Mouse (Mus musculus) lung, postnatal 14 days (tissue): Measurements from ENCODE around the gene Gm44511.
"Not testable (repeated sequence)": the region's sequence is repeated elsewhere in the genome, so short reads cannot be mapped to it uniquely, and the experiment has no call there.

Experiments
- DNase-seq: peaks from one replicate; pipeline ENCODE4 v3.0.0; 2021

The Gm44511 gene

DNA sequence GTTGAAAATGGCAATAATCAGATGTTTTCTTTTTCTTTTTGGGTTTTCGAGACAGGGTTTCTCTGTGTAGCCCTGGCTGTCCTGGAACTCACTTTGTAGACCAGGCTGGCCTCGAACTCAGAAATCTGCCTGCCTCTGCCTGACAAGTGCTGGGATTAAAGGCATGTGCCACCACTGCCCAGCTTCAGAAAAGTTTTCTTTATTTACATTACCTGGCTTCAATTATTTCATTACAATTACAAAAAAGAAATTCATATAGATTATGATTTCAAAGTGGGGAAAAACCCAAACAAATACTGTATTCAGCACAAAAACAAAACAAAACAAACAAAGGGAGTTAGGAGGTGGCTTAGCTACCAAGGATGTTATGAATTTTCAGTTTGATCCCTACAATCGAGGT, 14.6 kb upstream of the Gm44511 start:
- not testable (repeated sequence) for DNase-seq

DNA sequence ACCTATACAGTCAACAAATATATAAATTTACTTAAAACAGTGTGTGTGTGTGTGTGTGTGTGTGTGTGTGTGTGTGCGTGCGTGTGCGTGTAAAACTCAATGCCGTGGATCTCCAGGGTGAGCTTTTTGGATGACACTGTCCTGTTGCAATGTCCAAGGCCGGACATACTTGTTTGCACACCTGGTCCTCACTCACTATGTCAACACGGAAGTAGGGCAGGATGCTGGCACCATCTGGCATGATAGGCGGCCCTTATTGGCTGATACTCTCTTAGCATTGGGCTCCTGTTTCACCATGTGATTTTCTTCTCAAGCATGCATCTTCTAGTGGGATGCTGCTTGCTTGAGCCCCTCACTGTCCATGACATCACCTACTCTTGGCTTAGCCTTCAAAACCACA, 13.8 kb upstream of the Gm44511 start:
- DNase-seq, result no peak

DNA sequence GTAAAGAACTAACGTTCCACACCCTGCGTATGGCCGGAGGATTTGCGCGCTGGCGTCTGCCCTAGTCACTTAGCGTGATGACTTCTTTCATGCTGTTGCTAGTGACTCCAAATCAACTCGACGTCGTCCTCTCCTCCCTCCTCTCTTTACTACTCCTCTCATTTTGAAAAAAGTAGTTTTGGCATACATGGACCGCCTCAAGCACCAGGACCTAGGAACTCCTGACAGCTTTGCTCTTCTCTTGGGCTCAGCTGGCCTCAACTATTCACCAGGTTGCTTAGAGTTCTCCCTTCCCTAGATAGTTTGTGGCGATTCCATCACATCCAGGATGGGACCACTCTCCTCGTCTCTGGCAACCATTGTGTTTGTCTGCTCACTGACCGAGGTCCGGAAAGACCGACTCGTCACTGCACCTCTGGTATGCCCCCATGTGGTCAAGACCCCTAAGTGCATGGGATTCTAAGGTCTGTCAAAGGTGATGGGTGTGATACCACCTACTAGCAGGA, 13.2 kb upstream of the Gm44511 start:
- DNase-seq, result peak; percentile 88

DNA sequence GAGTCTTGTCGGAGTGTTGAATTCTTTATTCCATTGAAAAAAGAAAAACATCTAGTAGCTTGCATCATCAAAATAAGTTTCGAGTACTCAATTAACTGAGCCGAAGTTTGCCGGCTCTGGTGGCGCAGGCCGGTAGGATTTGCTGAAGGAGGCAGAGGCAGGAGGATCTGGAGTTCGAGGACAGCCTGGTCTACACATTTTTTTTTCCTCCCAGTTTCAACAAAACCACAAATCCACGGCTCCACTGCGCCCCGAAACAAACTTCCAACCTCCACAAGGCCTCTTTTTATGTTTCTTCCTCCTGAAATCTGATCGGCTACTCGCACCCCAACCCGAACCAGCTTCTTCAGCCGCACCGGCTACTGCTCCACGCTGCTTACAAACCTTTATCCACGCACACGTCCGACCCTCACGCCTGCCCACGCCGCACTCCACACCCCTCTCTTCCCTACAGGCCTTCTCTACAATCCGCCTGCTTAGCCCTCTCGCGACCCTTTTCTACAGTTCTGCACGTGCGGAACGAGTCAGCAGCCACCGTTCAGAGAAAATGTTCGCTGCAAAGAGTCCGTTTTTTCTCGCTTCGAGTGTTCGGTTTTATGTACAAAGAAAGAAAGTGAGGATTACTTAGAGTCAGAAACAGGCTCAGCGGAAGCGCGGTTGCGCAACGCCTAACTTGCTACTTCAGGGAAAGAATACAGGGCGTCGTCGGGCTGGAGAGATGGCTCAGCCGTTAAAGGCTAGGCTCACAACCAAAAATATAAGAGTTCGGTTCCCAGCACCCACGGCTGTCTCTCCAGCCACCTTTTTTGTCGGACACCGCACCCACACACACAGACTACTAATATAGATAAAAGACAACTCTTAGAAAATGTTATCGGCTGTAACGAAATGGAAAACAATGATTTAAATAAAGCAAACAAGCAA, 12.5 kb upstream of the Gm44511 start:
- DNase-seq, result peak; percentile 93

DNA sequence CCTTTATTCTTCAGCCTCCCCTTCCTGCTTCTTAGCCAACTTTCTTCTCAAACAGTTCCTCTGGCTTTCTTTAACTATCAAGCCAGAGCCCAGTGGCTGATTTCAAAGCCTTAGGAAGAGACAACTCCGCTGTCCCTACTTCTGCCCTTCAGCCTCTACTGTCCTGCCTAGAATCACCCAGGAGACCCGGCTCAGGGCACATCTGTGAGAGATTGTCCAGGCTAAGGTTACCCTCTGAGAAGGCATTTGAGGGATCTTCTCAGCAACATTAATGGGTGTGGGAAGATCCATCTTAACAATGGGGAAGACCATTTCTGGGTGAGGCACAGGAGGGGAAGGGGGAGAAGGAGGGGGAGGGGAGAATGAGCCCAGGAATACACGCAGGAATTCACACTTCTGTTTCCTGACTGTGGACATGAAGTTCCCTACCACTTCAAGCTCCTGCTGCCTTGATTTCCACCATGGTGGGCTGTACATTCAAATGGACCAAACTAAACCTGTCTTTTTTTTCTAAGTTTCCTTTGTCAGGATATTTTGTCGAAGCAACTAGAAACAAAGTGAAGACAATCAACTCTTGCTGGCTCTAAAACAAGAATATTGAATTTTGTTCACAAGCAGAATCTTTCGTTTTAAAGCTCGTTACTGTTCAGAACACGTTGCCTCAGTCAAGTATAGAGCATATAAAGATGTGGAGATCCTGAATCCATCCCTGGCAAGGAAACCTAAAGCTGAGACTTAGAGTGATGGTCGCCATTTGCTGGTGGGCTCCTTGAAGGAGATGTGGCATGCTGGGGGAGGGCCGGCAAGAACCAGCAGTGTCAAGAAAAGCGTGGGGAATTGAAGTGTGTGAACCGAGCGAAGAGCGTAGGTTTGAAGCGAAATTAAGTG, 11.6 kb upstream of the Gm44511 start:
- no peak for DNase-seq

DNA sequence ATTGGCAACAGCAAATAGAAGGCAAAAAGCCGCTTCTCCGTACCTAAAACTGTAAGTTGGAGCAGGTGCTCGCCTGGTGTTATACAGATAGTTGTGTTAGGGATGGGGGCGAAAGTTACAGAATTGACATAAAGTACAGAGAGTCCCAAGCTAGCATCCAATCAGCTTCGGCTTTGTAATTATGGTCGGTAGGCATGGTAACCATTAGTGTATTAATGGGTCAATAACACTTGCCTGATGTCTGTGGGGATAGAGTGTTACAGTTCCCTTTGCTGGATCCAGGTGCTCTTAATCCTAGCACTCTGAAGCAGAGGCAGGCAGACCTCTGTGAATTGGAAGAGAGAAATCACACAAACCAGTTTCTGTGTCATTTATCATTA, 10.8 kb upstream of the Gm44511 start:
- no peak for DNase-seq

DNA sequence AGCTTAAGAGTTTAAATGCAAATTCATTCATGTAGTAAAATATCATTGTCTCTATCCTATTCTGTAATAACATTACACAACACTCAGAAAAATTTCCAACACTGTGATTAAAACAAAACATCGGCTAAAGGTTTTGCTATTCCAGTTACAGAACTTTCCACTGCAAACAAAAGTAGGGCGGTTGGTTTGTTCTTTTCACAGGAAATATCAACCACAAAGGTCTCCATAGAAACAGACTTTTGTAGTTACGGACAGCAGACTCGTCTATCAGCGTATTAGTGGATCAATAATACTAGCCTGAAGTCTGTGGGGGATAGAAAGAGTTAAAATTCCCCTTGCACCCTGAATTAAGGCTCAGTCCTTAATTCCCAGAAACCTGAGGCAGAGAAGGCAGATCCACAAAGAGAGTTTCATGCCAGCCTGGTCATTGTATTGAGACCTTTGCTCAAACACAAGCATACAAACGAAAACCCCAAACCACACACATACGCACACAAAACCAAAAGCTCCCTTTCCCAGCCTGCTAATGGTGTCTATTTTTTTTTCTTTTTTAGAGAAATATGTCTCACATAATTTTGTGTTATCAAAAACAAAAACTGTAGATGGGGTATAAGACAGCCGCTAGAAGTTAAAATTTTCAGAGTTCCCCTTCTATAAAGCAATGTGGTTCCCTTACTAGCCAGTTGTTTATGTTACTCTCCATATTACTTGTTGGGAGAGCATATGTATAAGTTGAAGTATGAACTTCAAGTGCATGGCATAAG, 10.3 kb upstream of the Gm44511 start:
- no peak for DNase-seq

DNA sequence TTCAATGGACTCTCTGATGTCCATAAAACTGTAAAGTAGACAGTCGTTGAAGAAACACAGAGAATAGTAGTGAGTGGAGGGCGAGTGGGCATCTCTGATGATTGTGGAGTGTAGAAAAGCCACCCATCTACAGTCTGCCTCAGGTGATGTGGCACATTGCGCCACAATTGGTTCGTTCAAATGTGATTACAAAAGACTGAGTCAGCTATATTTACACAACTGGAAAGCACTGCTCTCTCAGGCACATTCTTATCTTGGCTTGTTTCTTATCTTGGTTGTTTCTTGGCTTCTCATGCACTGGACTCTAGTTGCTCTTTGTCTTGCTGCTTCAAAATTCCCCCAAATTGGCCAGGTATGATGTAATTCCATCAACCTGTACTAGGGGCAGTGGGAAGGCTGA, 9.5 kb upstream of the Gm44511 start:
- DNase-seq, result no peak

DNA sequence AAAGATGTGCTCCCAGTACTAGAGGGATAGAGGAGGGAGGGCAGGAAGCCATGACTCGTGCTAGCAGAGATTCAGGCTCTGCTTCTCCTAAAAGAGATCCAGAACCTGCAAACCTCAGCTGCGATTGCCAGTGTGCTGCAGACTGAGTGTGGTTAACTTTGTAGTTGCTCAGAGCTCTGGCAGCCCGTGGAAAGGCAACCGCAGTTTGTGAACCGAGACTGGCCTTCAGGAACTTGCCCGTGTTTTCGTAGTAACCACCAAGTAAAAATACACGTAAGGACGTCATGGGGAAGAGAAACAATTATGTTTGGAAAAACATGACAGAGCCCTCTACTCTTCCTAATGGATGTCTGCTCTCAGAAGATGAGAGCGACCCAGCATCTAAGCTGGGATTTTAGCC, 6.9 kb upstream of the Gm44511 start:
- no peak for DNase-seq

DNA sequence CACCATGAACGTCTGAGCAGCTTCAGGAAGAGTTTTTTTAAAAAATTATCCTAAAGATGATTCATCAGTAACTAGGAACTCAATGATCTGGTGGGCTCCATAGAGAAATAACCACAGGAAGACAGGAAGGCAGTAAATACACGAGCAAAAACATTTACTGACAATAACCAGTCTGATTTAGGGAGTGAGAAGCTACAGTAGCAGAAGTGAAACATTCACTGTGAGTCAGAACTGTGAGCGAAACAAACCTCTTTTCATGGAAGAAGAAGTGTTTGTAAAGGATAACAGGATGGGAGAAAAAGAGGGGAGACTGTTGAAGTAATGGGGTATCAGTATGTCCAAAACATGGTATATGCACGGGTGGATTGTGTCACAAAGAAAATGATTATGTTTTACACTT, 3.7 kb upstream of the Gm44511 start:
- no peak for DNase-seq

DNA sequence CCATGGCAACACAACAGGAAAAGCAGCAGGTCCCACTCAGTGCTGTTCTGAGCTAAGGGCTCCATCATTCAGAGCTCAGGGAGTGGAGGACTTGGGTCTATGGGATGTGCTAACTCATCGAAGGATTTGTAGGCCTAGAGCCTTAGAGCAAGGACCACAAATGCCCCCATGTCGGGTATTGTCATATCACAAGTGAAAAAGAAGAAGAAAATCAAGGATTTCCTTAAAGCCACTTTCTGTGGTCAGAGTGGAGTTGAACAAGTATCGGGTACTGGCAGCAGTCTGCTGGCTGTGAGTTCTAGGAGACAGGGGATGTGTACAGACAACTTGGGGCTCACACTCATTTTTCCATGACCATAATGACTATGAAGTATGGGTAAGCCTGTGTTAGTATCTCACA, 666 bp upstream of the Gm44511 start:
- DNase-seq, result no peak

DNA sequence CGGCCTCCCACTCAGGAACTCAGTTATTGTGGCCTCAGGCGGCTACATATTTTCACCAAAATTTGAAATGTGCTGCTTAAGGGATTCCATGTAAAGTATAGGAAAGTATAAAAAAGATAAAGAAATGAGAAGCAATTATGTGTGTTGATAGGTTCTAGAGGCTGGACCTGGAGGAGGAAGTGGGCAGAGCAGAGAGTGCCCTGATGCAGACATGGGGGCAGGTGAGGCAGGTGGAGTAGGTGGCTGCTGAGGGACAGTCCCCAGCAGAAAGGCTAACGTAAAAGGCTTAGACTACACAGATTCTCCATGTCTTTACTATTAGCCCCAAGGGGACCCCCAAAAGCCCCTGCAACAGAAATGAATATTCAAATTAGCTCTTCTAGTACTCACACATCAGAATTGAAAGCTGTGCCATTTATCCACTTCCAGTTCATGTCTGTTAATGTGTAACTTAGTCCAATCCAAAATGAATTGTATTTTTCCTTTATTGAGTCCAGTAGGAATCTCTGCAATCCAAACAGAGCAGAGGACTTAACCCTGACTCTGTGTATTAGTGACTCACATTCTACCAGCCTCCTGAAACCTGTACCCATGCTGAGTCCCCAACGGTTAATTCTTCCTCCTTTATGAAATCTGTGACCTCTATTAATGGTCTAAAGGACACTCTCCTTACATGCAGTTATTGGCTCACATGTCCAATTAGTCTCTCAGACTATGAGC, 7.9 kb downstream of the Gm44511 start:
- DNase-seq, result no peak

DNA sequence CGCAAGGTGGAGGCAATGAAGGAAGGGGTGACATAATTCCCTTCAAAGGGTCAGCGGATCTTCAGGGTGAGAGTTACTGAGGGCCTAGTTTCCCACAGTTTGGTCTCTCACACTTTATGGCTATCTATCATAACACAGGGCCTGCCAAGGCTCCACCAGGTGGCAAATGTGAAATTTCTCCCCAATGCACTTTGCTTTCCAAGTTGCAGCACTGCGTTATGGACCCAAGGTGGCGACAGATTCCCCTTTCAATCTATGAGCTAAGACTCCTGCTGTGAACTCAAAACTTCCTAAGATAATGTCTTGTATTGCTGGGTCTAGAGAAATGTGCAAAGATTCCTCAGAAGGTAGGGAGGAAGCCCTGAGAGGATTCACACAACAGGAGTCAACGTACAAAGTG, 17.6 kb downstream of the Gm44511 start:
- peak; percentile 45 for DNase-seq

DNA sequence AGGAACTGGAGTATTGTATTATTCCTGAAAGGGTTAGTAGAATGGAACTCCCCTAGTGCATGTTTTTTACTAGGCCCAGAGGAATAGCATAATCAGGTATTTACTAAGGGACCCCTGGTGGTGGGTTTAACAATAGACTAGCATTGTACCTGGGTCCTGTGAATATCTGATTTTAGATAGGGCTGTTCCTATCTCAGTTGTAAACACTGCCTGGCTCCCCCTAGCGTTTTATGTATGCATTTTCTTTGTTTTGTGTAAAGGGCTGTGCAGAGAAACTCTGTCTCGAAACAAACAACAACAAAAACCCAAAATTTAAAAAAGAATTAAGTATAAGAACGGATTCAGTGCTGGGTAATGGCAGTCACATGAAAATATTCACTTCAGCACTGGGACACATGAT, 19.1 kb downstream of the Gm44511 start:
- no peak for DNase-seq

DNA sequence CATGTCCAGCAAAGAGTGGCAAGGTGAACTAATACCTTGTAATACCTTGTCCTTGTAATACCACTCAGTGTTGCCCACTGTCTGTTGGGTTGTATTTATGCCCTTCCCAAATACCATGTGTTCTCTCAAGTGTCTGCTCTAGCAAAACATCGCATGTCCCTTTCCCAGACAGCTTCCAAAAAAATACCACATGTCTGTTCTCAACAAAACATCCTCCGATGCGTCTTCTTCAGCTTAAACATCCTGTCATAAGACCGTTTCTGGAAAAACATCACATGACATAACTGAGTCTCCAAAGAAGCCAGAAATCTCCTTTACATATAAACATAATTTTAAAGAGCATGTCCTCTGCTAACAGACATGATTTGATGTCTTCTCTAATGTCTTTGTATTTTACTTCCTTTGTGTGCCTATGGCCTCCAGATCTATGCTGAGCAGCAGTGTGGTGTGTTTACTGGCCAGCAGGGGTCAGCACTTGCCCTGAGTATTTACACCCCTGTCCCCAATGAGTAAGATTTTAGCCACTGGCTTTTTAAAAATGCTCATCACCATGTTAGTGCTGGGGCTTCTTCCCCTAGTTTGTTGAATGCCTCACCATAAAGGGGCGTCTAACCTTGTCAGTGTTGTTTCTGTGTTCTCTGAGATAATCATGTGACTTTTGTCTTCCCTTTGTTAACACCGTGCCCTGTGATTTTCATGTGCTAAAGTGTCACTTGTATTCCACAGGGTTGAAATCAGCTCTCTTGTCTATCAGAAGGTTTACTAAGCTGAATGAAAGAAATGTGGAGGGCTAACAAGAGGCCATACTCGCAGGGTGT, 21.1 kb downstream of the Gm44511 start:
- DNase-seq, result peak; percentile 71

DNA sequence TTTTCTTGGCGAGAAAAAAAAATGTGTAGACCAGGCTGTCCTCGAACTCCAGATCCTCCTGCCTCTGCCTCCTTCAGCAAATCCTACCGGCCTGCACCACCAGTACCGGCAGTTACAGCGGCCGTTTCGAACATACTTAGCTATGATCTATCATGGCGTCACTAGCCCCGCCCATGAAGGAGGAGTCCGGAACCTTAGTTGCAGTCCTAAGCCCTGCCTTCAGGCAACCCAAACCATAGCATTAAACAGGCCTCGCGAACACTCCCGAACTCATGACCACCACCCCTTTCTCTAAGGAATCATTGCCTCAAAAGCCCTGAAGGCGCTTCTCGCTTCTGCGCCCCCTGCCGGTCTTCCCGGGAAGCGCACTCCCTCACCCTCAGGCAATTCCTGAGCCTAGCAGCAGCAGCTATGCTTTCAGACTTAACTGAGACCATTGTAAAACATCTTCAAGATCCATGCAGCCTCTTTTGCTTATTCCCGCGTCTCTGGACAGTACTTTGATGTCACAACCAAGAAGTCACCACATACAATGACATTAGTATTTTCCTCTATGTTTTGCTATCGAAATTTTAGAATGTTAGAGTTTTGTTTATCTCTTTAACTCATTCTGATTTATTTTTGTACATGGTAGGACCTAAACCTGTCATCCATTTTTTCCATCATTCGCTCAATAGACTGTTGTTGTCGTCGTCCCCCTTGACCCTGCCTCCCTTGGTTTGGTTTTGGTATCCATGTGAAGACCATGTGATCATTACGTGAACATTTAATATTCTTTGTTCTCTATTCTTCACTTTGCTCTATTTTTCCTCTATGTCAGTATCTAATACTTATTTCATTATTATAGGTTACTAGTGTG, 22.9 kb downstream of the Gm44511 start:
- DNase-seq, result peak; percentile 98

DNA sequence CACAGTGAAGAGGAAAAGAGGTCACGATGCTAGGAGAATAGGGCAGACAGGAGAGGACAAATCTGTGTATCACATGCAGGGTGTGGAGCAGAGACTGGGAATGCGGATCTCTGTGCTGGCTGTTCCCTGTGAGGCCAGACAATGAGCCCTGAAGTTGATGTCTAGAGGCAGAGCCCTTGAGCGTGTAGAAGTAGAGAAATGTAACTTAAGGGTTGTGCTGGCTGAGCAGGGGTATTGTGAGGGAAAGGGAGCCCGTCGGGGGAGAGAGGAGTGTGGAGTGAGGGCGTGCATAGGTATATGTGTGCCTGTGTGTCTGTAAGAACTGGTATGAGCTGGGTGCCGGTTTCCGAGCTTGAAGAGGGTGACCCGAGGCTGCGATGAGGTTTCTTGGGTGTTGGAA, 23.6 kb downstream of the Gm44511 start:
- DNase-seq, result no peak

DNA sequence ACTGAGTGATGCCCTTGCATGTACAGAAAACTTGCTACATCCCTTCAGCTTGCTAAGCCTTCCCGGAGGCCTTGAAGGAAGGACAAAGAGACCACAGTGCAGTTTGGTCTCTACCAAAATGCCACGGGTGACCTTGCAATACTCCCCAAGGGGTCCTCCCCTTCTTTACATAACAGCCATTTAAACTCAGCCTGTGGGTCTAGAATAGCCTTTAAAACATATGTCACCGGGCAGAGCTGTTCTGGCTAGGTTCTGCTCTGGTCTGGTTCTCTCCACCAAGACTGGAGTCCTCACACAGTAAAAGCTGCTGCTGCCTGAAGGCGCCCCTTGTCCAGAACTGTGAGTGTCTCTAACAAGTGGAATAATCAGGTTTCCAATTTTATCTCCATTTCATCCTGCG, 25.4 kb downstream of the Gm44511 start:
- DNase-seq, result not testable (repeated sequence)

DNA sequence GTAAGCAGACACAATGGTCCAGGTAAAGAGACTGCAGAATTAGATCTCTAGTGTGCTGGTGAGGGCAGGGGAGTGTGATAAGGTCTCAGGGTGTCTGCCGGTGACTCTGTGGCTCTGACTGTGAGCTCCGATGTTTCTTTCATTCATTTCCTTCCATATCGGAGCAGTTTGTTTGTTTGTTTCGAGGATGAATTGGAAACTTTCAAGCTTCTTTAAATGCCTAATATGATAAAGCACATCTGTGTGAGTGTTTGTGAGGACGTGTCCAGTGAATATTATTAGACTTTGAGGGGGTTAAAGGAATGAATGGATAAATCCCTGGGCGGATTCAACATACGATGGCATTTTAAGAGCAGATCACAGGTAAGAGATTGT, 26.2 kb downstream of the Gm44511 start:
- no peak for DNase-seq

DNA sequence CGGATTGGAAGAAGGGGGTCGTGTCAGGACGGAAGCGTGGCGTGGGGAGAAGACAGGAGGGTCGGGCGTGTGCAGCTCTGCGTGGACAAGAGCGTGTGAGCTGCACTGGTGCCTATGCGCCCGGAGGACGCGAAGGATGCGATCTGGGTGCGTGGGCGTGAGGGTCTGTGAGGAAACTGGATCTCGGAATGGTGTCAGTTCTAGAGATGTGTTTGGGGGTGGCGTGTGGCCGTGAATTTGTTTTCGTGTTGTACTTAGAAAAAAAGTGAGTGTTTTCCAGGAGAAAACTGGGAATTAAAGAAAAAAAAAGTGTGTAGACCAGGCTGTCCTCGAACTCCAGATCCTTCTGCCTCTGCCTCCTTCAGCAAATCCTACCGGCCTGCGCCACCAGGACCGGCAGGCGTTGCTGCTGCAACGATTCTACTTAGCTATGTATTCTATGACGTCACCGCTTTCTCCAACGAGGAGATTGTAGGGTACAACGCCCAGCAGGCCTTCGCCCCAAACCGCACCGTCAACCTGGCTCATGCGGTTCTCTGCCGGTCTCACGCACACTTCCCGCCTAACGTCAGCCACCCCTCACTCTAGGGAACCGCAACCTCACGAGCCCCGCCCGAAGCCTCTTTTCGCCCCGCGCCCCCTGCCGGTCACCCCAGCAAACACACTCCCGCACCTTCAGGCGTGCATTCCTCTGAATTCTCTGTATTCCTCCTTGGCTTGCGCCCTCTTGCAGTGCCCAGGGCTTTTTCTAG, 26.8 kb downstream of the Gm44511 start:
- DNase-seq, result peak; percentile 87
